Mouse (Mus musculus) MEL-GATA-1-ER (cell line): ENCODE results near the gene Grik4.

Experiments
- DNase-seq: peaks from one replicate; pipeline ENCODE4 v3.0.0-alpha.2; 2012; ENCODE audit warnings: low read depth; ENCODE audit errors: extremely low read depth

Gene Grik4

GRCm38 (mm10) chr9:42674017-42674412 lies 270.3 kb downstream of the Grik4 start:
- DNase-seq, result no peak

- DNase-seq, result no peak
These were observed 270.8 kb downstream of the Grik4 start for GRCm38 (mm10) chr9:42673385-42674016.

GRCm38 (mm10) chr9:42672982-42673381 lies 271.3 kb downstream of the Grik4 start:
- DNase-seq, result no peak

- no peak for DNase-seq
These were observed 273.7 kb downstream of the Grik4 start for GRCm38 (mm10) chr9:42670619-42671018.

- no peak for DNase-seq
These were observed 282.8 kb downstream of the Grik4 start for GRCm38 (mm10) chr9:42661481-42661880.

- no peak for DNase-seq
These were observed 291.5 kb downstream of the Grik4 start for GRCm38 (mm10) chr9:42652756-42653155.

GRCm38 (mm10) chr9:42652309-42652708 lies 292.0 kb downstream of the Grik4 start:
- no peak for DNase-seq

- no peak for DNase-seq
These were observed 294.4 kb downstream of the Grik4 start for GRCm38 (mm10) chr9:42649872-42650271.

GRCm38 (mm10) chr9:42648051-42648450 lies 296.2 kb downstream of the Grik4 start:
- no peak for DNase-seq

- DNase-seq, result no peak
These were observed 296.7 kb downstream of the Grik4 start for GRCm38 (mm10) chr9:42647596-42647995.

GRCm38 (mm10) chr9:42646821-42647220 lies 297.5 kb downstream of the Grik4 start:
- DNase-seq, result no peak

- no peak for DNase-seq
These were observed 299.1 kb downstream of the Grik4 start for GRCm38 (mm10) chr9:42645161-42645560.

GRCm38 (mm10) chr9:42642821-42643220 lies 301.5 kb downstream of the Grik4 start:
- no peak for DNase-seq

- DNase-seq, result no peak
These were observed 302.7 kb downstream of the Grik4 start for GRCm38 (mm10) chr9:42641550-42642117.

GRCm38 (mm10) chr9:42636446-42636845 lies 307.8 kb downstream of the Grik4 start:
- DNase-seq, result no peak

- no peak for DNase-seq
These were observed 312.8 kb downstream of the Grik4 start for GRCm38 (mm10) chr9:42631479-42631878.

GRCm38 (mm10) chr9:42627634-42628033 lies 316.7 kb downstream of the Grik4 start:
- no peak for DNase-seq

- no peak for DNase-seq
These were observed 317.1 kb downstream of the Grik4 start for GRCm38 (mm10) chr9:42627146-42627545.

- DNase-seq, result no peak
These were observed 318.0 kb downstream of the Grik4 start for GRCm38 (mm10) chr9:42626226-42626775.

GRCm38 (mm10) chr9:42614409-42614808 lies 329.9 kb downstream of the Grik4 start:
- no peak for DNase-seq

GRCm38 (mm10) chr9:42613827-42614226 lies 330.5 kb downstream of the Grik4 start:
- DNase-seq, result no peak

GRCm38 (mm10) chr9:42612482-42612991 lies 331.8 kb downstream of the Grik4 start:
- no peak for DNase-seq

- no peak for DNase-seq
These were observed 342.8 kb downstream of the Grik4 start for GRCm38 (mm10) chr9:42601445-42601844.
